Mouse (Mus musculus) heart, embryonic 14.5 days (tissue): ENCODE measurements around the gene Gm20721. TPM values are rescaled to one million over a fixed set of nuclear protein-coding genes. Genes with fewer than 3 reads are reported as not detected.

ENCODE experiments used
- ATAC-seq: fragments of 200-750 bp; cut with Nextera tagmentation; 2 replicates; pipeline ENCODE4 v1.8.0; 2017; ENCODE audit warnings: low read depth, moderate TSS enrichment; ENCODE audit not compliant: insufficient number of reproducible peaks, insufficient read depth, low FRiP score
- H3K27ac ChIP-seq, 2 experiments: fragments of 200-500 bp in 1 of 2; fragments of 300-500 bp in 1 of 2; sonication (generic) in 1 of 2; replicated peaks in 1 of 2; 2 replicates each; pipeline ENCODE4 v1.5.1; 2012 to 2014; ENCODE audit warnings: low read depth in 2 of 2, low read length in 2 of 2, control low read depth in 1 of 2, mild to moderate bottlenecking in 1 of 2, mixed read lengths in 1 of 2; ENCODE audit not compliant: control insufficient read depth in 1 of 2, insufficient read depth in 1 of 2
- H3K27me3 ChIP-seq: fragments of 300-500 bp; sonication (generic); 2 replicates; pipeline ENCODE4 v1.6.1; 2014; ENCODE audit warnings: mild to moderate bottlenecking, low read length, control low read depth; ENCODE audit not compliant: control insufficient read depth, insufficient read depth
- H3K36me3 ChIP-seq: fragments of 300-500 bp; sonication (generic); 2 replicates; pipeline ENCODE4 v1.6.1; 2014; ENCODE audit warnings: mild to moderate bottlenecking, control low read depth, low read length, mixed read lengths; ENCODE audit not compliant: control insufficient read depth, insufficient read depth
- H3K4me1 ChIP-seq, 2 experiments: fragments of 200-500 bp in 1 of 2; fragments of 300-500 bp in 1 of 2; sonication (generic) in 1 of 2; 2 replicates each; pipeline ENCODE4 v1.6.1; 2012 to 2014; ENCODE audit warnings: low read length in 2 of 2, control low read depth in 1 of 2, mixed read lengths in 1 of 2; ENCODE audit not compliant: control insufficient read depth in 2 of 2, insufficient read depth in 2 of 2
- H3K4me2 ChIP-seq: fragments of 300-500 bp; sonication (generic); 2 replicates; pipeline ENCODE4 v1.6.1; 2014; ENCODE audit warnings: mild to moderate bottlenecking, low read length
- H3K4me3 ChIP-seq, 2 experiments: fragments of 200-500 bp in 1 of 2; fragments of 300-500 bp in 1 of 2; sonication (generic) in 1 of 2; 2 replicates each; pipeline ENCODE4 v1.5.1; 2012 to 2014; ENCODE audit warnings: low read length in 2 of 2, mild to moderate bottlenecking in 2 of 2, control low read depth in 1 of 2, low read depth in 1 of 2, moderate library complexity in 1 of 2; ENCODE audit not compliant: control insufficient read depth in 1 of 2, insufficient read depth in 1 of 2
- H3K9ac ChIP-seq: fragments of 300-500 bp; sonication (generic); 2 replicates; pipeline ENCODE4 v1.6.1; 2014; ENCODE audit warnings: mild to moderate bottlenecking, low read length
- H3K9me3 ChIP-seq: fragments of 300-500 bp; sonication (generic); 2 replicates; pipeline ENCODE4 v1.6.1; 2016; ENCODE audit warnings: low read length, control low read depth; ENCODE audit not compliant: control insufficient read depth
- WGBS: fragments of 180-500 bp; shearing (Covaris S2); extraction: QIAGEN DNeasy Blood & Tissue Kit; methylation state at CpG from one replicate; pipeline ENCODE4 v1.1.7; 2014; 5-methylcytosine and 5-hydroxymethylcytosine counted together
- polyA plus RNA-seq: library from polyadenylated mRNA; unstranded; fragments of >200 nt; fragmentation: Nextera tagmentation; extraction: Ambion mirVana; gene quantifications from 2 replicates; pipeline ENCODE4 v1.2.1, GENCODE M21; 2014

Gm20721 gene
- polyA plus RNA-seq, 1 experiment from 2014 or later, result 6.8 TPM

DNA sequence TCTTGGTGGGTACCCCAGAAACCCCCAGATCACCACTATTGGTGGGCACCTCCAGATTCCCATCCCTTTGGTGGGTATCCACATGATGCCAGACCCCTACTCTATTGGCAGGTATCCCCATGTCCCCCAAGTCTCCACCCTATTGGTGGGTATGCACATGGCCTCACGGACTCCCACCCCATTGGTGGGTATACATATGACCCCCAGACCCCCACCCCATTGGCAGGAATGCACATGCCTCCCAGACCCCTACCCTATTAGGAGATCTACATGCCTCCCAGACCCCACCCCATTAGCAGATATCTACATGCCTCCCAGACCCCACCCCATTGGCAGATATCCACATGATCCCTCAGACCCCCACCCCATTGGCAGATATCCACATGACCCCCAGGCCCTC, 6.8 kb downstream of the Gm20721 start:
- 0 out of 2 replicates have a peak, but pooled peaks have one; percentile 26 for ATAC-seq
- no peak overlapping the region for H3K4me3 ChIP-seq
- WGBS, result 88% methylated on average over 1 of the region's 1 CpGs
- peaks cover 58% of the 10 kb centered on the region for H3K36me3 ChIP-seq
- peaks cover 38 to 90% of the 10 kb centered on the region in 2 experiments for H3K4me1 ChIP-seq
- no peak overlapping the region for H3K27ac ChIP-seq
- no peaks in the 10 kb centered on the region for H3K27me3 ChIP-seq
- no peaks in the 10 kb centered on the region for H3K9me3 ChIP-seq
- H3K9ac ChIP-seq, result no peak overlapping the region
- H3K4me2 ChIP-seq, result no peak overlapping the region

DNA sequence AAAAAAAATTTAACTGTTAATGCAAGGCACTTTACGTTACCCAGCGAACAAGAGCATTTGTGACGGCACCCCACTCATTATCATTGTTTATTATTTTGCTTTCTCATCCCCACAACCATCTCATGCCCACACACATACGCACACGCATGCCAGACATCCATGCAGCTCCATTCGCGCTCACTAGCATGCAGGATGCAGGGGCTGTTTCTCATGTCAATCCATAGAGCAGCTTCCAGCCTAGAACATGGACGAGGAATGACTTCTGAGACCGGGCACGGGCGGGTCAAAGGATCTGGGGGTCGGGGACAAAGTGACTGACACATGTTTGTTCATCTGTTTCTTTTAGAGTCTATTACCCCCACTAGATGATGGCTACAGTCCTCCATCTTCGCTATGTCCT, 9.2 kb downstream of the Gm20721 start:
- H3K27ac ChIP-seq, result no peak overlapping the region
- H3K27me3 ChIP-seq, result no peaks in the 10 kb centered on the region
- peaks cover 49% of the 10 kb centered on the region for H3K36me3 ChIP-seq
- no peak for ATAC-seq
- no peak overlapping the region for H3K4me3 ChIP-seq
- H3K4me2 ChIP-seq, result no peak overlapping the region
- H3K9ac ChIP-seq, result no peak overlapping the region
- peaks cover 38 to 95% of the 10 kb centered on the region in 2 experiments for H3K4me1 ChIP-seq
- no peaks in the 10 kb centered on the region for H3K9me3 ChIP-seq
- 82% methylated on average over 13 of the region's 13 CpGs for WGBS

DNA sequence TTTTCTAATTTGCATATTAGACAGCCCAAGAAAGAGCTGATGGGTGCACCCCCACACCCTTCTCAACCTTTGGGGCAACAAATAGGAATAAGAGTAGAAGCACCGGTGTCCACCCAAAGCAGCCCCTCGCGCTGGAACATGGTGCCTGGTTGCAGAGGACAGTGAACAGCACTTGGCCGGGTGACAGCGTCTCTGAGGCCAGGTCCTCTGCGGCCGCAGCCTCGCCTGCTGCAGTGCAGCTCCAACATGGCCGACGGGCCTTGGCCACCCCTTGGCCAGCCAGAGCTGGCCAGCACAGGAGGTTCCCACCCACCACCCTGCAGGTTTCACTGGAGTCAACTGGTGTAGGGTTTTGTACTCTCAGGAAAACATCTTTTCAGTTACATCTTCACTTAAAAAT, 12.1 kb downstream of the Gm20721 start:
- ATAC-seq, result no peak
- Histone ChIP-seq H3K27ac (peak overlapping the region in 1 of 2 experiments; percentile 59; a peak in 3 of 4 replicates), H3K4me3 (0 out of 4 replicates have a peak overlapping the region, but pooled peaks of 1 of the 2 experiments have one; percentile 1), H3K27me3 (no peaks in the 10 kb centered on the region), H3K9me3 (no peaks in the 10 kb centered on the region), H3K4me1 (peaks cover 26 to 74% of the 10 kb centered on the region in 2 experiments), H3K36me3 (peaks cover 36% of the 10 kb centered on the region), H3K4me2 (peak overlapping the region; percentile 80), H3K9ac (peak overlapping the region; percentile 49; the same call in 1 of the 2 replicates)
- 64% methylated on average over 10 of the region's 10 CpGs for WGBS

DNA sequence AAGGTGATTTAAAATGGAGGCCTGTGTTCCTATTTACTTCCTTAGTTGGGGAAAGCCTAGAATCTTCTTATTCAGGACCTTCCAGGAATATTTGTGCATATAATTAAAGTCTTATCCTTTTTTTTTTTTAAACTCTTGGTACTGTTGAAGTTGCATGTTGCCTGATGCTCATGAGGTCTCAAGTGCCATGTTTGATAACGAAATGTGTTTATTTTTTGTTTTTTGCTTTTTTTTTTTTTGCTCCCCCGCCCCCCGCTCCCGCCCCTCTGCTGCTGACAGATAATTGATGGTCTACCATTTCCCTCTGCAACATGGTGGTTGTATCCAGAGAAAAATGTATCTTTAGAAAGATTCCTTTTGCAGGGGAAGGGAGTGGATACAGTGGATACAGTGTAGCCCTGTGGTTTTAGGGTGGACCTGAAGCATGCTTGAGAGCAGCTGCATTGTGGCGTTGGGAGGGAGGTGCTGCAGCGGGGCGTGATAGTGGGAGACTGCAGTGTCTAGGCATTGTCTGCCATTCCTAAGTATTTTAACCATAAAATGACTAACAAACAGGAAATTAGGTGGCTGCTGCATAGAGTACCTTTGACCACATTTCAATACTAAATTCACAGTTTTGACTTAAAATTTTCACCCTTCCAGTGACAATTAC, 13.1 kb downstream of the Gm20721 start:
- no peak for ATAC-seq
- Histone ChIP-seq H3K4me2 (peak overlapping the region; percentile 80), H3K4me3 (peak overlapping the region in 1 of 2 experiments; percentile 91; a peak in 1 of 4 replicates), H3K36me3 (peaks cover 30% of the 10 kb centered on the region), H3K9me3 (no peaks in the 10 kb centered on the region), H3K27me3 (no peaks in the 10 kb centered on the region), H3K27ac (peak overlapping the region; percentile 35 to 59; a peak in 3 of 4 replicates), H3K4me1 (peaks cover 26 to 69% of the 10 kb centered on the region in 2 experiments), H3K9ac (peak overlapping the region; percentile 99; the same call in 1 of the 2 replicates)
- WGBS, result 44% methylated on average over 7 of the region's 7 CpGs

DNA sequence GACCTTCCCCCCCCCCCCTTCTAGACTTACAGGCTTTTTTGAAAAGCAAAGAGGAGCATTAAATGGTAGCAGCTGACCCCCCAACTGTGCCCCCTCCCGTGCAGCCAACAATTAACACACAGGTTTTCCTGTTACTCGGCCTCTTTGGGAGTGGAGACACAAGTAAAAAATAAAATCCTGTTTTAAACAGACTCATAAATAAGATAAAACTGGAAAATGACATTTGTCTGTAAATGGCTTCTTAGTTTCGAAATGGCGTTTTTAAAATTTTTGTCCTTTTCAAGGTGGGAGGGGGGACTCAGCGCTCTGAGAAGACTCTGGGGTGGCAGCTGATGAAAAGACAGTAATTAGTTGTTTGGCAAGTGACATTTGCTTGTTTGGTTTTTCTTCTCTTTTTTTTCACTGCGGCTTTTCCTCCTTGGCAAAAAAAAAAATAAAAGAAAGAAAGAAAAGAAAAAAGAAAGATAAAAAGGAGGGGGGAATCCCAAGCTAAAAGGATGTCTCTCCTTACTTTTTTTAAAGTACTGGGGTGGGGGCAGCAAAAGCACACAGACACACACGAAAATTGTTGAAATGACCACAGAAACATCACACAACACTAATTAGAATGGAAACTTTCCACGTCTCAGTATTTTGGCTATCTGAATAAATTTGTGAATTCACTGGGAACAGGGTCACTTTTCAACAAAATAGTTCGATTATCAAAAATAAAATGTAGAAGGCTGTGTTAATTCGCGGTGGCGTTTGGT, 15.1 kb downstream of the Gm20721 start:
- peak overlapping the region; percentile 99 for H3K9ac ChIP-seq
- no peak for ATAC-seq
- H3K4me2 ChIP-seq, result peak overlapping the region; percentile 80
- peak overlapping the region; percentile 71 to 99 for H3K27ac ChIP-seq
- peak overlapping the region; percentile 91 to 100 for H3K4me3 ChIP-seq
- WGBS, result 23% methylated on average over 12 of the region's 12 CpGs
- H3K4me1 ChIP-seq, result peaks cover 19 to 52% of the 10 kb centered on the region in 2 experiments
- peaks cover 21% of the 10 kb centered on the region for H3K36me3 ChIP-seq
- H3K27me3 ChIP-seq, result no peaks in the 10 kb centered on the region
- 0 out of 2 replicates have a peak, but pooled peaks cover 4% of the 10 kb centered on the region for H3K9me3 ChIP-seq

DNA sequence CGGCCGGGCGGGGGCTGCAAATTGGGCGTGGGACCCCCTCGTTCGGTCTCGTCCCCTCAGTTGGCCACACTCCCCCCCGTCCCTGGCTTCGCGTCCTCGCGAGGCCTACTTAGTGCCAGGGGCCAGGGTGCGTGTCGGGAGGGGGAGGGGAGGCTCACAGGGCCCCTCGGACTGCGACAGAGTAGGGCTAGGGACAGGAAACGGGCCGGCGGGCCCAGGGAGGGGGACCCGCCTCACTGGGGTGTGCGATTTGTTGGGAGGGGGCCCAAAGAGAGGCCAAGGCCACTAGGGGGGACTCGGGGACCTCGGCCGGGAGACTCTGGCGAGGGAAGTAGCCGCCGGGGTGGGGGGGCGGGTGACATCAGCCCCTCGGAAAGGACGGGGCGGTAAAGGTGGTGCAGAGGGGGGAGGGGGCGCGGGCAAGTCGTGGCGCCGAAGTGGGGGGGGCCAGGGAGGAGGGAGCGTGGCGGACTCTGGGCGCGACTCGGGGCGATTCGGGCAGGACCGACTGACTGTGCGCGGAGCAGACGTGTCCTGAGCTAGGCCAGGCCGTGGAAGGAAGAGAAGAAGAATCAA, 15.8 kb downstream of the Gm20721 start:
- WGBS, result under 1% methylated on average over 45 of the region's 48 CpGs
- Histone ChIP-seq H3K36me3 (peaks cover 19% of the 10 kb centered on the region), H3K4me3 (peak overlapping the region; percentile 91 to 100), H3K4me2 (peak overlapping the region; percentile 80), H3K27me3 (no peaks in the 10 kb centered on the region), H3K27ac (peak overlapping the region; percentile 99 to 100), H3K9me3 (0 out of 2 replicates have a peak, but pooled peaks cover 4% of the 10 kb centered on the region), H3K9ac (peak overlapping the region; percentile 99), H3K4me1 (peaks cover 14 to 48% of the 10 kb centered on the region in 2 experiments)
- ATAC-seq, result peak; percentile 51
